Mouse (Mus musculus) frontal cortex, adult 2 months (tissue): ENCODE measurements at regions not wholly inside any gene's neighbourhood (a gene's known extent, or its start where the extent isn't known, plus 50 kb on each side); places are given as distances from the start of the nearest gene placed in this dataset.

Source experiments
- DNase-seq, 2 experiments: peaks; one replicate each; pipeline ENCODE4 v3.0.0; 2022; ENCODE audit warnings: low spot score in 1 of 2; ENCODE audit errors: extremely low spot score in 1 of 2

- no peak for DNase-seq
These were observed 131.5 kb upstream of the Sp4 start for GRCm38 (mm10) chr12:118432703-118433102.

GRCm38 (mm10) chr12:118428384-118428783 is 127.1 kb upstream of the Sp4 start:
- no peak for DNase-seq

- peak; percentile 1 to 25 for DNase-seq
These were observed 114.7 kb upstream of the Sp4 start for GRCm38 (mm10) chr12:118415956-118416355.

GRCm38 (mm10) chr12:118411767-118412430 is 110.7 kb upstream of the Sp4 start:
- peak; percentile 5 to 36 for DNase-seq

GRCm38 (mm10) chr12:118410917-118411316 is 109.7 kb upstream of the Sp4 start:
- DNase-seq: no peak

GRCm38 (mm10) chr12:118405135-118405534 is 103.9 kb upstream of the Sp4 start:
- no peak for DNase-seq

- DNase-seq: no peak
These were observed 102.9 kb upstream of the Sp4 start for GRCm38 (mm10) chr12:118404171-118404570.

GRCm38 (mm10) chr12:118403519-118404087 is 102.4 kb upstream of the Sp4 start:
- DNase-seq: no peak

- DNase-seq: no peak
These were observed 100.1 kb upstream of the Sp4 start for GRCm38 (mm10) chr12:118401377-118401776.

- no peak for DNase-seq
These were observed 90.4 kb upstream of the Sp4 start for GRCm38 (mm10) chr12:118391654-118392053.

GRCm38 (mm10) chr12:118381013-118381412 is 79.8 kb upstream of the Sp4 start:
- DNase-seq: no peak

GRCm38 (mm10) chr12:118377898-118378297 is 76.7 kb upstream of the Sp4 start:
- DNase-seq: no peak

GRCm38 (mm10) chr12:118376521-118377493 is 75.6 kb upstream of the Sp4 start:
- no peak for DNase-seq

- DNase-seq: peak; percentile 8 to 44
These were observed 72.0 kb upstream of the Sp4 start for GRCm38 (mm10) chr12:118373250-118373649.

GRCm38 (mm10) chr12:118371905-118372304 is 70.7 kb upstream of the Sp4 start:
- DNase-seq: no peak

GRCm38 (mm10) chr12:118367307-118368076 is 66.3 kb upstream of the Sp4 start:
- DNase-seq: no peak

GRCm38 (mm10) chr12:118352866-118353265 is 51.6 kb upstream of the Sp4 start:
- no peak for DNase-seq

- DNase-seq: no peak
These were observed 50.2 kb upstream of the Sp4 start for GRCm38 (mm10) chr12:118351421-118351820.
